Mouse (Mus musculus) bone marrow macrophage, adult 2 months (primary cell): ENCODE measurements around the gene Sh3bgrl2.

Experiments used
- CTCF ChIP-seq: IDR thresholded peaks from 2 replicates; pipeline ENCODE4 v1.5.1; 2012; ENCODE audit warnings: low read depth, mild to moderate bottlenecking, low read length, moderate library complexity
- POLR2A ChIP-seq: IDR thresholded peaks from 2 replicates; pipeline ENCODE4 v1.6.1; 2012; ENCODE audit warnings: mild to moderate bottlenecking, low read depth, low read length, borderline replicate concordance

GRCm38 (mm10) chr9:83556780-83557771 is 8.9 kb downstream of the Sh3bgrl2 start:
- no peak for TF ChIP-seq CTCF
- TF ChIP-seq POLR2A, result no peak
